Mouse (Mus musculus): ENCODE measurements around the gene Eif3k. TPM values are rescaled to one million over a fixed set of nuclear protein-coding genes. Genes with fewer than 3 reads are reported as not detected.
"Not testable (repeated sequence)": the region's sequence is repeated elsewhere in the genome, so short reads cannot be mapped to it uniquely, and the experiment has no call there.

Eif3k gene
- polyA plus RNA-seq, 1 experiment from 2014 or later = 331 TPM

GRCm38 (mm10) chr7:28982274-28983013 is 780 bp upstream of the Eif3k start:
- Histone ChIP-seq H3K9me3 (replicated peaks) (no peaks in the 10 kb centered on the region), H3K9ac (peak overlapping the region; percentile 67), H3K4me3 (peak overlapping the region; percentile 77), H3K27ac (peak overlapping the region; percentile 68; the same call in 1 of the 2 replicates), H3K4me1 (peaks cover 14% of the 10 kb centered on the region), H3K4me2 (replicated peaks) (peak overlapping the region; percentile 85), H3K36me3 (peaks cover 21% of the 10 kb centered on the region), H3K27me3 (no peaks in the 10 kb centered on the region)
- ATAC-seq (ENCODE audit: low FRiP score) = peak; percentile 78
- 15% methylated on average over 19 of the region's 19 CpGs for WGBS

- WGBS = 96% methylated on average over 9 of the region's 9 CpGs
- H3K36me3 ChIP-seq = peaks cover 59% of the 10 kb centered on the region
- H3K4me3 ChIP-seq = no peak overlapping the region
- H3K27me3 ChIP-seq = no peaks in the 10 kb centered on the region
- no peak for ATAC-seq (ENCODE audit: low FRiP score)
- no peaks in the 10 kb centered on the region for H3K9me3 ChIP-seq (replicated peaks)
- H3K4me1 ChIP-seq = peaks cover 10% of the 10 kb centered on the region
- H3K4me2 ChIP-seq (replicated peaks) = no peak overlapping the region
- H3K9ac ChIP-seq = no peak overlapping the region
- no peak overlapping the region for H3K27ac ChIP-seq
Measured at GRCm38 (mm10) chr7:28977556-28977955, 4.1 kb downstream of the Eif3k start.

- Histone ChIP-seq H3K9ac (no peak overlapping the region), H3K4me2 (replicated peaks) (no peak overlapping the region), H3K27me3 (no peaks in the 10 kb centered on the region), H3K4me3 (no peak overlapping the region), H3K36me3 (peaks cover 65% of the 10 kb centered on the region), H3K27ac (no peak overlapping the region), H3K9me3 (replicated peaks) (no peaks in the 10 kb centered on the region), H3K4me1 (no peaks in the 10 kb centered on the region)
- 83% methylated on average over 8 of the region's 8 CpGs for WGBS
- no peak for ATAC-seq (ENCODE audit: low FRiP score)
Measured at GRCm38 (mm10) chr7:28973025-28973424, 8.6 kb downstream of the Eif3k start.

- no peak overlapping the region for H3K4me2 ChIP-seq (replicated peaks)
- 72% methylated on average over 8 of the region's 8 CpGs for WGBS
- no peak overlapping the region for H3K9ac ChIP-seq
- ATAC-seq (ENCODE audit: low FRiP score) = 0 out of 2 replicates have a peak, but pooled peaks have one; percentile 27
- H3K27me3 ChIP-seq = no peaks in the 10 kb centered on the region
- peaks cover 61% of the 10 kb centered on the region for H3K36me3 ChIP-seq
- H3K4me3 ChIP-seq = no peak overlapping the region
- no peaks in the 10 kb centered on the region for H3K4me1 ChIP-seq
- H3K9me3 ChIP-seq (replicated peaks) = no peaks in the 10 kb centered on the region
- H3K27ac ChIP-seq = no peak overlapping the region
Measured at GRCm38 (mm10) chr7:28972542-28972985, 9.1 kb downstream of the Eif3k start.

- H3K4me2 ChIP-seq (replicated peaks) = no peak overlapping the region
- no peaks in the 10 kb centered on the region for H3K27me3 ChIP-seq
- H3K9ac ChIP-seq = no peak overlapping the region
- no peak overlapping the region for H3K4me3 ChIP-seq
- ATAC-seq (ENCODE audit: low FRiP score) = no peak
- 91% methylated on average over 6 of the region's 6 CpGs for WGBS
- H3K4me1 ChIP-seq = no peaks in the 10 kb centered on the region
- no peaks in the 10 kb centered on the region for H3K9me3 ChIP-seq (replicated peaks)
- no peak overlapping the region for H3K27ac ChIP-seq
- peaks cover 53% of the 10 kb centered on the region for H3K36me3 ChIP-seq
Measured at GRCm38 (mm10) chr7:28971770-28972269, 9.8 kb downstream of the Eif3k start.

- ATAC-seq (ENCODE audit: low FRiP score) = no peak
- Histone ChIP-seq H3K4me1 (no peaks in the 10 kb centered on the region), H3K27ac (no peak overlapping the region), H3K36me3 (peaks cover 45% of the 10 kb centered on the region), H3K9ac (no peak overlapping the region), H3K4me3 (no peak overlapping the region), H3K9me3 (replicated peaks) (no peaks in the 10 kb centered on the region), H3K27me3 (no peaks in the 10 kb centered on the region), H3K4me2 (replicated peaks) (no peak overlapping the region)
- WGBS = 93% methylated on average over 7 of the region's 7 CpGs
Measured at GRCm38 (mm10) chr7:28971029-28971428, 10.6 kb downstream of the Eif3k start.

GRCm38 (mm10) chr7:28969672-28970394 is 11.8 kb downstream of the Eif3k start:
- ATAC-seq (ENCODE audit: low FRiP score) = no peak
- no peak overlapping the region for H3K9ac ChIP-seq
- H3K4me1 ChIP-seq = no peaks in the 10 kb centered on the region
- no peak overlapping the region for H3K4me2 ChIP-seq (replicated peaks)
- 74% methylated on average over 12 of the region's 12 CpGs for WGBS
- H3K4me3 ChIP-seq = no peak overlapping the region
- no peaks in the 10 kb centered on the region for H3K27me3 ChIP-seq
- no peak overlapping the region for H3K27ac ChIP-seq
- H3K9me3 ChIP-seq (replicated peaks) = no peaks in the 10 kb centered on the region
- peaks cover 41% of the 10 kb centered on the region for H3K36me3 ChIP-seq

GRCm38 (mm10) chr7:28969271-28969670 is 12.4 kb downstream of the Eif3k start:
- 84% methylated on average over 1 of the region's 1 CpGs for WGBS
- H3K27me3 ChIP-seq = no peaks in the 10 kb centered on the region
- H3K4me1 ChIP-seq = no peaks in the 10 kb centered on the region
- peaks cover 36% of the 10 kb centered on the region for H3K36me3 ChIP-seq
- H3K4me3 ChIP-seq = no peak overlapping the region
- no peak for ATAC-seq (ENCODE audit: low FRiP score)
- no peak overlapping the region for H3K4me2 ChIP-seq (replicated peaks)
- H3K27ac ChIP-seq = no peak overlapping the region
- no peaks in the 10 kb centered on the region for H3K9me3 ChIP-seq (replicated peaks)
- H3K9ac ChIP-seq = no peak overlapping the region

GRCm38 (mm10) chr7:28968120-28968519 is 13.5 kb downstream of the Eif3k start:
- WGBS = 98% methylated on average over 8 of the region's 8 CpGs
- not testable (repeated sequence) for H3K27ac ChIP-seq; H3K9me3 ChIP-seq (replicated peaks); H3K4me2 ChIP-seq (replicated peaks); H3K27me3 ChIP-seq; ATAC-seq (ENCODE audit: low FRiP score); H3K4me1 ChIP-seq; H3K4me3 ChIP-seq; H3K9ac ChIP-seq
- H3K36me3 ChIP-seq = peaks cover 24% of the 10 kb centered on the region

GRCm38 (mm10) chr7:28966751-28967505 is 14.7 kb downstream of the Eif3k start:
- no peak overlapping the region for H3K9ac ChIP-seq
- no peaks in the 10 kb centered on the region for H3K27me3 ChIP-seq
- H3K4me3 ChIP-seq = no peak overlapping the region
- H3K36me3 ChIP-seq = peaks cover 16% of the 10 kb centered on the region
- WGBS = 61% methylated on average over 4 of the region's 4 CpGs
- no peak for ATAC-seq (ENCODE audit: low FRiP score)
- 0 out of 2 replicates have a peak, but pooled peaks cover 3% of the 10 kb centered on the region for H3K4me1 ChIP-seq
- H3K27ac ChIP-seq = no peak overlapping the region
- H3K9me3 ChIP-seq (replicated peaks) = no peaks in the 10 kb centered on the region
- no peak overlapping the region for H3K4me2 ChIP-seq (replicated peaks)

GRCm38 (mm10) chr7:28966181-28966580 is 15.5 kb downstream of the Eif3k start:
- Histone ChIP-seq H3K4me3 (no peak overlapping the region), H3K27me3 (no peaks in the 10 kb centered on the region), H3K9ac (no peak overlapping the region), H3K4me1 (peaks cover 6% of the 10 kb centered on the region), H3K36me3 (peaks cover 8% of the 10 kb centered on the region), H3K9me3 (replicated peaks) (no peaks in the 10 kb centered on the region), H3K4me2 (replicated peaks) (no peak overlapping the region), H3K27ac (no peak overlapping the region)
- WGBS = 90% methylated on average over 4 of the region's 5 CpGs
- no peak for ATAC-seq (ENCODE audit: low FRiP score)

- peaks cover 14% of the 10 kb centered on the region for H3K4me1 ChIP-seq
- no peak overlapping the region for H3K4me3 ChIP-seq
- WGBS = 87% methylated on average over 5 of the region's 5 CpGs
- no peak for ATAC-seq (ENCODE audit: low FRiP score)
- H3K9ac ChIP-seq = no peak overlapping the region
- no peak overlapping the region for H3K4me2 ChIP-seq (replicated peaks)
- no peak overlapping the region for H3K27ac ChIP-seq
- no peaks in the 10 kb centered on the region for H3K27me3 ChIP-seq
- no peaks in the 10 kb centered on the region for H3K9me3 ChIP-seq (replicated peaks)
- peaks cover under 1% of the 10 kb centered on the region; the same call in 1 of the 2 replicates for H3K36me3 ChIP-seq
Measured at GRCm38 (mm10) chr7:28965346-28965840, 16.3 kb downstream of the Eif3k start.

Measured in hindbrain, embryonic 12.5 days (tissue).